Comparison of ENCODE assay signal across 10 mouse cellular contexts in genomic region chr19:45615415-45616213, GRCm38 (mm10). TPM values are rescaled to one million over a fixed set of nuclear protein-coding genes. Genes with fewer than 3 reads are reported as not detected.
DNase-seq lines count a peak whose midpoint lies in the region; ATAC-seq and TF ChIP-seq lines count a peak whose summit lies in the region.
"Had no signal": no experiment of that assay in that cellular context is flagged by ENCODE, and none has a peak within 500 bp of the region (broad histone marks: within the 10 kb centered on the region; RNA-seq: fewer than 3 reads in every experiment).

No protein-coding gene starts in this region.

- ATAC-seq in intestine, embryonic 14.5 days (replicated peaks; ENCODE audit: low FRiP score, low TSS enrichment, low read depth) = 0 out of 2 replicates have a peak, but pooled peaks have one; percentile 32
- ATAC-seq in intestine, postnatal 0 days = no peak
- 0 out of 2 replicates have a peak, but pooled peaks have one; percentile 6 for ATAC-seq in hindbrain, embryonic 12.5 days (ENCODE audit: low FRiP score)
- ATAC-seq in midbrain, embryonic 11.5 days (ENCODE audit: low FRiP score) = 0 out of 2 replicates have a peak, but pooled peaks have one; percentile 30
- no peak for ATAC-seq in CD4-positive, CD25-positive, alpha-beta regulatory T cell, adult 4 months

- DNase-seq in intestine, embryonic 14.5 days (ENCODE audit: low spot score) = no peak
- no peak for DNase-seq in embryonic facial prominence, embryonic 10.5 days (ENCODE audit: low spot score)
- DNase-seq in midbrain, embryonic 11.5 days (ENCODE audit: low spot score, missing footprints) = peak; percentile 90
- DNase-seq in right cerebral cortex, adult 18-20 months = no peak
- no peak for DNase-seq in lung, postnatal 25 days (ENCODE audit: low spot score)
- DNase-seq: right cerebral cortex, postnatal 14 days; thymus, postnatal 36 days had no signal

- TF ChIP-seq CTCF in intestine, postnatal 0 days (IDR thresholded peaks at IDR 0.05; ENCODE audit: low read depth) = no peak

- no peak overlapping the region for H3K4me2 ChIP-seq in intestine, embryonic 14.5 days (ENCODE audit: low read length)
- H3K4me2 ChIP-seq in intestine, postnatal 0 days (replicated peaks; ENCODE audit: low read depth) = no peak overlapping the region
- no peak overlapping the region for H3K4me2 ChIP-seq in hindbrain, embryonic 12.5 days (replicated peaks)
- H3K4me2 ChIP-seq in midbrain, embryonic 11.5 days = no peak overlapping the region

- H3K4me1 ChIP-seq in intestine, embryonic 14.5 days (replicated peaks; ENCODE audit: control insufficient read depth, insufficient read depth, low read length) = peaks cover 6% of the 10 kb centered on the region; the same call in 1 of the 2 replicates
- H3K4me1 ChIP-seq in intestine, postnatal 0 days (replicated peaks; ENCODE audit: control insufficient read depth, insufficient read depth, low read length) = no peaks in the 10 kb centered on the region
- peaks cover 41% of the 10 kb centered on the region for H3K4me1 ChIP-seq in embryonic facial prominence, embryonic 10.5 days
- H3K4me1 ChIP-seq in hindbrain, embryonic 12.5 days = peaks cover 22% of the 10 kb centered on the region
- H3K4me1 ChIP-seq in midbrain, embryonic 11.5 days (ENCODE audit: control insufficient read depth, insufficient read depth, low read length) = peaks cover 23% of the 10 kb centered on the region

- 69% methylated on average over 12 of the region's 12 CpGs for WGBS in intestine, embryonic 14.5 days
- WGBS in intestine, postnatal 0 days = 63% methylated on average over 12 of the region's 12 CpGs
- WGBS in embryonic facial prominence, embryonic 10.5 days = 58% methylated on average over 12 of the region's 12 CpGs
- WGBS in hindbrain, embryonic 12.5 days = 40% methylated on average over 12 of the region's 12 CpGs
- 31% methylated on average over 12 of the region's 12 CpGs for WGBS in midbrain, embryonic 11.5 days

- H3K27ac ChIP-seq in intestine, embryonic 14.5 days (ENCODE audit: low read depth) = no peak overlapping the region
- no peak overlapping the region for H3K27ac ChIP-seq in intestine, postnatal 0 days (ENCODE audit: low read depth, low read length)
- H3K27ac ChIP-seq in embryonic facial prominence, embryonic 10.5 days (replicated peaks) = peak overlapping the region; percentile 75
- no peak overlapping the region for H3K27ac ChIP-seq in hindbrain, embryonic 12.5 days
- H3K27ac ChIP-seq in midbrain, embryonic 11.5 days (ENCODE audit: low read depth, low read length) = peak overlapping the region; percentile 22; the same call in 1 of the 2 replicates

- H3K36me3 ChIP-seq in intestine, embryonic 14.5 days (ENCODE audit: control insufficient read depth, insufficient read depth, low read length) = no peaks in the 10 kb centered on the region
- H3K36me3 ChIP-seq in intestine, postnatal 0 days (ENCODE audit: control insufficient read depth, insufficient read depth) = peaks cover 3% of the 10 kb centered on the region; the same call in 1 of the 2 replicates
- H3K36me3 ChIP-seq in embryonic facial prominence, embryonic 10.5 days (replicated peaks) = no peaks in the 10 kb centered on the region
- H3K36me3 ChIP-seq in hindbrain, embryonic 12.5 days = no peaks in the 10 kb centered on the region
- H3K36me3 ChIP-seq in midbrain, embryonic 11.5 days (ENCODE audit: control insufficient read depth, insufficient read depth, low read length) = no peaks in the 10 kb centered on the region

- H3K9ac ChIP-seq in intestine, embryonic 14.5 days (ENCODE audit: low read length) = no peak overlapping the region
- H3K9ac ChIP-seq in intestine, postnatal 0 days (ENCODE audit: low read depth, low read length) = no peak overlapping the region
- H3K9ac ChIP-seq in hindbrain, embryonic 12.5 days = no peak overlapping the region
- peak overlapping the region; percentile 27; the same call in 1 of the 2 replicates for H3K9ac ChIP-seq in midbrain, embryonic 11.5 days (ENCODE audit: low read length)

- H3K27me3 ChIP-seq in intestine, embryonic 14.5 days (replicated peaks; ENCODE audit: control insufficient read depth, insufficient read depth, low read length) = no peaks in the 10 kb centered on the region
- no peaks in the 10 kb centered on the region for H3K27me3 ChIP-seq in intestine, postnatal 0 days (replicated peaks; ENCODE audit: control insufficient read depth, insufficient read depth, low read length)
- peaks cover 40% of the 10 kb centered on the region for H3K27me3 ChIP-seq in embryonic facial prominence, embryonic 10.5 days (replicated peaks; ENCODE audit: low read depth, poor library complexity, severe bottlenecking)
- peaks cover 45% of the 10 kb centered on the region for H3K27me3 ChIP-seq in hindbrain, embryonic 12.5 days
- H3K27me3 ChIP-seq in midbrain, embryonic 11.5 days (ENCODE audit: control insufficient read depth, insufficient read depth, low read length) = peaks cover 2% of the 10 kb centered on the region

- no peak overlapping the region for H3K4me3 ChIP-seq in intestine, embryonic 14.5 days (ENCODE audit: low read depth, low read length)
- no peak overlapping the region for H3K4me3 ChIP-seq in intestine, postnatal 0 days (ENCODE audit: low read depth, low read length)
- H3K4me3 ChIP-seq in embryonic facial prominence, embryonic 10.5 days = 0 out of 2 replicates have a peak overlapping the region, but pooled peaks have one; percentile 3
- no peak overlapping the region for H3K4me3 ChIP-seq in hindbrain, embryonic 12.5 days
- H3K4me3 ChIP-seq in midbrain, embryonic 11.5 days (ENCODE audit: low read depth, low read length) = no peak overlapping the region

- no peaks in the 10 kb centered on the region for H3K9me3 ChIP-seq in intestine, embryonic 14.5 days (ENCODE audit: control insufficient read depth, low read length)
- no peaks in the 10 kb centered on the region for H3K9me3 ChIP-seq in intestine, postnatal 0 days (ENCODE audit: control insufficient read depth)
- no peaks in the 10 kb centered on the region for H3K9me3 ChIP-seq in embryonic facial prominence, embryonic 10.5 days
- H3K9me3 ChIP-seq in hindbrain, embryonic 12.5 days (replicated peaks) = no peaks in the 10 kb centered on the region
- no peaks in the 10 kb centered on the region for H3K9me3 ChIP-seq in midbrain, embryonic 11.5 days (ENCODE audit: control insufficient read depth, low read length)

RNA-seq across cellular contexts. Expression of gene Fbxw4, which starts 44.5 kb away (rescaled TPM):
- 5.2 and 6.1 TPM in 2 replicates for polyA plus RNA-seq in intestine, embryonic 14.5 days (2014; fragmentation: Nextera tagmentation; extraction: Ambion mirVana)
- polyA plus RNA-seq in intestine, postnatal 0 days (2015; fragmentation: Nextera tagmentation; extraction: Ambion mirVana) = 2.6 and 3.3 TPM in 2 replicates
- polyA plus RNA-seq in embryonic facial prominence, embryonic 10.5 days (2016; fragmentation: Nextera tagmentation; extraction: Ambion mirVana) = 4.2 and 4.7 TPM in 2 replicates
- polyA plus RNA-seq in hindbrain, embryonic 12.5 days (2016; fragmentation: Nextera tagmentation; extraction: Ambion mirVana) = 3.3 and 5.0 TPM in 2 replicates
- 2.4 and 3.2 TPM in 2 replicates for polyA plus RNA-seq in midbrain, embryonic 11.5 days (2014; fragmentation: Nextera tagmentation; extraction: Ambion mirVana)
- polyA plus RNA-seq in CD4-positive, CD25-positive, alpha-beta regulatory T cell, adult 4 months (2017; shearing (Covaris generic)) = 10 to 100 TPM; 11.4 to 15.5 TPM

RNA-seq across cellular contexts. Expression of gene Gm17018, which starts 55.2 kb away (rescaled TPM):
- polyA plus RNA-seq in intestine, embryonic 14.5 days (2014; fragmentation: Nextera tagmentation; extraction: Ambion mirVana) = 41.8 and 44.0 TPM in 2 replicates
- 24.7 and 27.1 TPM in 2 replicates for polyA plus RNA-seq in intestine, postnatal 0 days (2015; fragmentation: Nextera tagmentation; extraction: Ambion mirVana)
- polyA plus RNA-seq in embryonic facial prominence, embryonic 10.5 days (2016; fragmentation: Nextera tagmentation; extraction: Ambion mirVana) = 50.3 and 50.8 TPM in 2 replicates
- 56.1 and 63.0 TPM in 2 replicates for polyA plus RNA-seq in hindbrain, embryonic 12.5 days (2016; fragmentation: Nextera tagmentation; extraction: Ambion mirVana)
- 47.7 and 54.3 TPM in 2 replicates for polyA plus RNA-seq in midbrain, embryonic 11.5 days (2014; fragmentation: Nextera tagmentation; extraction: Ambion mirVana)
- 10 to 100 TPM; 56.4 to 76.1 TPM for polyA plus RNA-seq in CD4-positive, CD25-positive, alpha-beta regulatory T cell, adult 4 months (2017; shearing (Covaris generic))

RNA-seq across cellular contexts. Expression of gene Poll, which starts 55.3 kb away (rescaled TPM):
- 13.5 and 14.3 TPM in 2 replicates for polyA plus RNA-seq in intestine, embryonic 14.5 days (2014; fragmentation: Nextera tagmentation; extraction: Ambion mirVana)
- polyA plus RNA-seq in intestine, postnatal 0 days (2015; fragmentation: Nextera tagmentation; extraction: Ambion mirVana) = 5.8 and 6.0 TPM in 2 replicates
- polyA plus RNA-seq in embryonic facial prominence, embryonic 10.5 days (2016; fragmentation: Nextera tagmentation; extraction: Ambion mirVana) = 23.3 and 23.8 TPM in 2 replicates
- polyA plus RNA-seq in hindbrain, embryonic 12.5 days (2016; fragmentation: Nextera tagmentation; extraction: Ambion mirVana) = 14.9 and 16.5 TPM in 2 replicates
- 14.3 and 16.5 TPM in 2 replicates for polyA plus RNA-seq in midbrain, embryonic 11.5 days (2014; fragmentation: Nextera tagmentation; extraction: Ambion mirVana)
- polyA plus RNA-seq in CD4-positive, CD25-positive, alpha-beta regulatory T cell, adult 4 months (2017; shearing (Covaris generic)) = 10 to 100 TPM; 21.7 to 37.7 TPM

Comparison
In these comparisons a context has a peak if more than half of its experiments do, and no peak if none do; other contexts are left out.
1. ATAC-seq: peak in intestine, embryonic 14.5 days (single experiment), hindbrain, embryonic 12.5 days (single experiment) and midbrain, embryonic 11.5 days (single experiment); none in intestine, postnatal 0 days (single experiment) and CD4-positive, CD25-positive, alpha-beta regulatory T cell, adult 4 months (single experiment).
2. H3K27ac ChIP-seq: peak in embryonic facial prominence, embryonic 10.5 days (single experiment) and midbrain, embryonic 11.5 days (single experiment); none in intestine, embryonic 14.5 days (single experiment), intestine, postnatal 0 days (single experiment) and hindbrain, embryonic 12.5 days (single experiment).